Mouse (Mus musculus) neural tube, embryonic 10.5 days (tissue): ENCODE results near the gene Txndc2.
A peak's percentile ranks its signal among the peaks of the same experiment; 100 is the strongest.

Experiments used
- DNase-seq: peaks from one replicate; pipeline ENCODE4 v3.0.0-alpha.2; 2017; ENCODE audit warnings: low spot score; ENCODE audit errors: extremely low spot score

The Txndc2 gene

DNA sequence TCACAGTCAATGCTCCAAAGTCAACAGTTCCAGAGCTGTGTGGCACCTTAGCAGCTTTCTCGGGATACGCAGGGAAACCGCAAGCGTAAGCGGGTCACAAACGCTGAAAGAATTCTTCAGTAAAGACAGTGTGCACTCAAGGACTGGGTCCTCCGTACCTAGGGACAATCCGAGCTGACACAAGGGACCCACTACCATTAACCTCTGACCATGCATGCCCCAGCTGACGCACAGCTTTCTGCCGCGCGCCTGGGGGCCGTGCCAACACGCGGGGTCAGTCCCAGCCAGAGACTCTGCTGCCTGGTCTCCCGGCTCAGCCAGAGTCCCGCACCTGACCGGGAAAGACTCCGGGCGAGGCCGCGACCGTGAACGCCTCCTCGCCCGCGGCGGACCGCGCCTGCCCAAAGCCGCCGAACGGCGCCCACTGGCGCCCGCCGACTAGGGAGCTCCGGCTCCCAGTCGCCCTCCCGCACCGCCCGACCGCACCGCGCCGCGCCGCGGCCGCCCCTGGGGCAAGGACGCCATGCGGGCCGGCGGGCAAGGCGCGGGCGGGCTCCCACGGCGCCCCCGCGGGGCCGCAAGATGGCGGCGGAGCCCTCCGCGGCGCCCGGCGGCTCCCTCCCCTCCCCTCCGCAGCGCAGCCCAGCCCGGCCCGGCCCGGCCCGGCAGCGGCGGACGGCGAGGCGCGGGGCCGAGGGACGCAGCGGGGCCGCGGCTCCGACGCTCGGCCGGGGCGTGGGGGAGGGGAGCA, 29.4 kb downstream of the Txndc2 start:
- DNase-seq = peak; percentile 70

GRCm38 (mm10) chr17:65611721-65612120, 30.2 kb downstream of the Txndc2 start:
- no peak for DNase-seq

DNA sequence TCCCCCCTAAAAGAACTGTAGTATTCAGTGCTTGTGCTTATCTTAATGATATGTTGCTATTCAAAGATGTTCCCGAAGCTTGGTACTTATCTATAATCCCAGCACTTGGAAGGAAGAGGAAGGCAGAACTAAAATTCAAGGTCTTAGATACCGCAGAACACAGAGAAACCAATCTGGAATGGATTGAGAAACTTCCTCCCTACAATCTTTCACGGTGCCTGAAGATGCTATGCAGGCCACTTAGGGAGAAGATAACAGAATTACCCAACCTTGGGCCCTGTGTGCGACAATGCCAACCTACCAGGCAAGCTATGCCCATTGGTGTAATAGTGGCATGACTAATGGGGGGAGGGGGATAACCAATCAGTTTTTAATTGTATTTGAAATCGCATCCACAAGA, 33.2 kb downstream of the Txndc2 start:
- no peak for DNase-seq

DNA sequence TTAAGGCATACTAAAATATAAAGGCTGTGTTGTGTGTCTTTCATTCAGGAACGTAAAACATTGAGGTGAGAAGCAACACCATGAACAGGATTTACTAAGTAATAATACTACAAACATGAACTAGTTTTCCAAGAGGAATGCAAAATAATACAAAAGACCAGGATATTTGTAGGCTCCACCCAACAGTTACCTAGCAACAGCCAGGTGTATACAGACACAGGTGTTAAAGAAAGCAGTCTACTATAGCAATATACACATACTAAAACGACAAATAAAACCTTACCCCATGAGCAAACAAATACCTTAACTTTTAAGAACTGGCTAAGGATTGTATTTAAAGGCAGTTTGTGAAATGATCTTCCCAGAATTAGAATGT, 33.7 kb downstream of the Txndc2 start:
- no peak for DNase-seq

GRCm38 (mm10) chr17:65607574-65608311, 34.2 kb downstream of the Txndc2 start:
- no peak for DNase-seq

DNA sequence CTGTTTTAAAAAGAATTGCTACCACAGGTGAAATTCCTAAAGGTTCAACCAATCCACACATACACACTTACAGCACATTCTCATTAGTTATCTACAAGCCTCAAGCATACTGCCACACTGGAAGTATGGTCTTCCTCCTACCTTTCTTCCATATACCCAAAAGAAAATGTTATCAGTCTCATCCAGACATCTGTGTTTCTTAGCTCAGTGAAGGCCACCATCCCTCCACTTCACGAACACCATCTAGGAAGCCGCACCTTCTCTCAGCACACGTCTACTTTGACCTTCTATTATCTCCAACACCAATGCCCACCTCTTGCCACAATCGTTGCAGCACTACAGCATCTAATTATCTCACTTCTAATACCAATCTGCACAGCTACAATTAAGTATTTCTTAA, 36.0 kb downstream of the Txndc2 start:
- DNase-seq = no peak

- no peak for DNase-seq
Observed at GRCm38 (mm10) chr17:65604892-65605291, 37.1 kb downstream of the Txndc2 start.

- no peak for DNase-seq
Observed at GRCm38 (mm10) chr17:65604315-65604714, 37.7 kb downstream of the Txndc2 start.

- no peak for DNase-seq
Observed at GRCm38 (mm10) chr17:65597857-65598486, 44.0 kb downstream of the Txndc2 start.

DNA sequence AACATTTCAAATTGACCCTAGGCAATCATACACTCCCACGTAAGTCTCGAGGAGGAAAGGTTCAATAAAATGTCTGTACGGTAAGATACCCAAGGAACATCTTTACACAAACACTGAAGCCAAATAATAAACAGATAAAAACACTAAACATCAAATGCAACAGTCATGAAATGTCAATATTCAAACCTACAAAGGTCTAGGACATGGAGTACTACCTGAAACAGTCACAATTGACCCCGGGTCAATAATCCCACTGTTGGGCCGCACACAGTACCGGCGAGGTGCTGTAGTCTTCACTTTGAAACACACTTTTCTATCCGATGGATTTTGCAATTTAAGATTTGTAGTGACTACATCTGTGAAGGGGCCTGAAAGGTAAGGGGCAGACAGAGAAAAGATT, 47.3 kb downstream of the Txndc2 start:
- no peak for DNase-seq
